Mouse (Mus musculus) liver, embryonic 11.5 days (tissue): ENCODE data around the gene Pld6. TPM values are rescaled to one million over a fixed set of nuclear protein-coding genes. Genes with fewer than 3 reads are reported as not detected.

ENCODE experiments used
- ATAC-seq: fragments of 200-750 bp; cut with Nextera tagmentation; replicated peaks from 2 replicates; pipeline ENCODE4 v1.8.0; 2017; ENCODE audit warnings: moderate number of reproducible peaks, mild to moderate bottlenecking, moderate TSS enrichment, moderate library complexity; ENCODE audit not compliant: low FRiP score
- DNase-seq: peaks from one replicate; pipeline ENCODE4 v3.0.0-alpha.2; 2017; ENCODE audit warnings: low spot score
- H3K27ac ChIP-seq: fragments of 300-500 bp; sonication (generic); 2 replicates; pipeline ENCODE4 v1.5.1; 2014; ENCODE audit warnings: mild to moderate bottlenecking, low read depth, low read length, control low read depth
- H3K27me3 ChIP-seq: fragments of 300-500 bp; sonication (generic); replicated peaks from 2 replicates; pipeline ENCODE4 v1.6.1; 2014; ENCODE audit warnings: low read length, mixed read lengths; ENCODE audit not compliant: control insufficient read depth, insufficient read depth
- H3K36me3 ChIP-seq: fragments of 300-500 bp; sonication (generic); 2 replicates; pipeline ENCODE4 v1.6.1; 2014; ENCODE audit warnings: mild to moderate bottlenecking, low read length, moderate library complexity, mixed read lengths; ENCODE audit not compliant: control insufficient read depth, insufficient read depth
- H3K4me1 ChIP-seq: fragments of 300-500 bp; sonication (generic); replicated peaks from 2 replicates; pipeline ENCODE4 v1.6.1; 2014; ENCODE audit warnings: low read length, mixed read lengths; ENCODE audit not compliant: control insufficient read depth, insufficient read depth
- H3K4me2 ChIP-seq: fragments of 300-500 bp; sonication (generic); 2 replicates; pipeline ENCODE4 v1.6.1; 2014; ENCODE audit warnings: mild to moderate bottlenecking, control low read depth, moderate library complexity
- H3K4me3 ChIP-seq: fragments of 300-500 bp; sonication (generic); 2 replicates; pipeline ENCODE4 v1.5.1; 2014; ENCODE audit warnings: low read depth, low read length, control low read depth
- H3K9ac ChIP-seq: fragments of 300-500 bp; sonication (generic); 2 replicates; pipeline ENCODE4 v1.6.1; 2014; ENCODE audit warnings: low read depth, low read length, control low read depth
- H3K9me3 ChIP-seq: fragments of 300-500 bp; sonication (generic); 2 replicates; pipeline ENCODE4 v1.6.1; 2016; ENCODE audit warnings: low read length, inconsistent platforms, mixed read lengths; ENCODE audit not compliant: control insufficient read depth
- WGBS: fragments of 180-500 bp; shearing (Covaris S2); extraction: QIAGEN DNeasy Blood & Tissue Kit; methylation state at CpG from one replicate; pipeline ENCODE4 v1.1.7; 2014; 5-methylcytosine and 5-hydroxymethylcytosine counted together
- polyA plus RNA-seq: library from polyadenylated mRNA; unstranded; fragments of >200 nt; fragmentation: Nextera tagmentation; extraction: Ambion mirVana; gene quantifications from 2 replicates; pipeline ENCODE4 v1.2.1, GENCODE M21; 2014

The Pld6 gene
- polyA plus RNA-seq, 1 experiment from 2014 or later = 1.8 TPM

DNA sequence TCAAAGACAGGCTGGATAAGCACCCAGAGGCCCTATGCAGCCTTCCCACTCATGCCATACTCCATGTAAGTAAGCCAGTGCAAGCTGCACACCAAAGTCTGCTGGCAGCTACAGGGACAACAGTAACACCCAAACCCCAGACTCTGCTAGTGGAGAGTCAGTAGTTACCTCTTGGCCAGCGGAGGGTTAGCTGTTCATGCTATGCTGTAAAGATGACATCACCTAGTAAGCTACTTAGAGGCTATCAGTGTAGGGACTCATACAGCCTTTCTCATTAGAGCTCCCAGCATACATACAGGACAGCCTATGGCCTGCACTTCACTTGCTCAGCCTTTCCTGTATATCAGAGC, 8.6 kb downstream of the Pld6 start:
- no peak overlapping the region for H3K4me3 ChIP-seq
- 82% methylated on average over 1 of the region's 1 CpGs for WGBS
- H3K4me2 ChIP-seq = no peak overlapping the region
- peaks cover 9% of the 10 kb centered on the region for H3K36me3 ChIP-seq
- H3K9me3 ChIP-seq = no peaks in the 10 kb centered on the region
- DNase-seq (no peak), ATAC-seq (0 out of 2 replicates have a peak, but pooled peaks have one; percentile 20)
- no peaks in the 10 kb centered on the region for H3K27me3 ChIP-seq
- H3K27ac ChIP-seq = no peak overlapping the region
- no peaks in the 10 kb centered on the region for H3K4me1 ChIP-seq
- H3K9ac ChIP-seq = no peak overlapping the region

GRCm38 (mm10) chr11:59778181-59778873, 9.1 kb downstream of the Pld6 start:
- no peak overlapping the region for H3K4me2 ChIP-seq
- H3K4me1 ChIP-seq = no peaks in the 10 kb centered on the region
- H3K27ac ChIP-seq = no peak overlapping the region
- H3K9me3 ChIP-seq = no peaks in the 10 kb centered on the region
- DNase-seq (peak; percentile 72), ATAC-seq (peak; percentile 80)
- H3K27me3 ChIP-seq = no peaks in the 10 kb centered on the region
- 52% methylated on average over 9 of the region's 9 CpGs for WGBS
- no peak overlapping the region for H3K9ac ChIP-seq
- H3K36me3 ChIP-seq = peaks cover 12% of the 10 kb centered on the region
- H3K4me3 ChIP-seq = no peak overlapping the region

- no peak overlapping the region for H3K4me2 ChIP-seq
- peaks cover 16% of the 10 kb centered on the region for H3K36me3 ChIP-seq
- no peak for DNase-seq
- no peaks in the 10 kb centered on the region for H3K4me1 ChIP-seq
- no peak overlapping the region for H3K4me3 ChIP-seq
- 87% methylated on average over 5 of the region's 5 CpGs for WGBS
- H3K27me3 ChIP-seq = no peaks in the 10 kb centered on the region
- H3K9me3 ChIP-seq = no peaks in the 10 kb centered on the region
- no peak for ATAC-seq
- no peak overlapping the region for H3K9ac ChIP-seq
- H3K27ac ChIP-seq = no peak overlapping the region
These were observed 10.2 kb downstream of the Pld6 start for GRCm38 (mm10) chr11:59777259-59777658.

DNA sequence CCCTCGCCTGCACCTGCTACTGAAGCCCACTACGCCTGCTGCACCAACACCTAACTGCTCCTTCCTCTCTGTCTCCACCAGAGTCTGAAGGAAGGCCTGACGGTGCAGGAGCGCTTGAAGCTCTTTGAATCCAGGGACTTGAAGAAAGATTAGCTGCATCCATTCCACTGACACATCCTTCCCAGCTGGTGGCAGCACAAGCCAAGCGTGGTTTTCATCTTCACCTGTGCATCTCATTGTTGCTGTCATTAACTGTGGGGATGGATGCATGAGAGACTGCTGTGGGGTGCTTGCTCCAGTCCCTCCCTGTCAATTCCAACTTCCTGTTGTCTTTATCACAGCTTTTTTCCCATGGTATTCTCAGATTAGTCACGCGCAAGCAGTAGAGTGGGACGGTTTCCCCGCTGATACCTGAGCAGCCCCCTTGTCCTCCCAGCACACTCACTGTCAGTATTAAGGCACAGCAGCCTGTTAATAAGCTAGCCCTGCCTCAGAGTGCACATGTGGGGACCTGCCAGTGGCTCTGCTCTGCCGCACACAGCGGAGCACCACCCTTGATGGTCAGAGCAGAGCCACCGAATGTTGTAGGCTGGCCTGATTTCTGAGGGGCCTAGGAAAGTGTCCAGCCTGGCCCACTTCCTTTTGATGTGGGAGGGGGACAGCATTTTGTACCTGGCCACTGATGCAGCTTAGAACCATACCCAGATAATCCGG, 11.9 kb downstream of the Pld6 start:
- H3K9me3 ChIP-seq = no peaks in the 10 kb centered on the region
- WGBS = 90% methylated on average over 13 of the region's 13 CpGs
- no peaks in the 10 kb centered on the region for H3K4me1 ChIP-seq
- no peak overlapping the region for H3K4me2 ChIP-seq
- H3K9ac ChIP-seq = no peak overlapping the region
- peaks cover 31% of the 10 kb centered on the region for H3K36me3 ChIP-seq
- no peak overlapping the region for H3K4me3 ChIP-seq
- H3K27me3 ChIP-seq = no peaks in the 10 kb centered on the region
- ATAC-seq = no peak
- DNase-seq = no peak
- H3K27ac ChIP-seq = no peak overlapping the region

DNA sequence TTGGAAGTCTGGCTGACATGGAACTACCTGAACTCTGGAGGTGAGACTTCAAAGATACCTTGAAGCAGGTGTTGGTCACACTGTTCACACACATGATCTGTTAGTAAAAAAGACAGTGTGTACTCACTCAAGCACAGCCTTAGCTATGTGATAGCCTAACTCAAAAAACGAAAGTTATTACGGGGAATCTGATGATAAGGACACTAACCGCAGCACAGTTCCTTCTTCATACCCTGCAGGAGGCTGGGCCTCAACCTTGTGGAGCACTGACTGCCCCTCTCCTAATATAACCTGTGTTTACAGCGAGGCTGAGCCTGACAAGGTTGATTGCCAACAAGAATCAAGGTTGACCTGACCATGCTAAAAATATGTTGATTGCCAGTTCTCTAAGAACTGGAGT, 12.9 kb downstream of the Pld6 start:
- H3K36me3 ChIP-seq = peaks cover 34% of the 10 kb centered on the region
- WGBS = 76% methylated on average over 4 of the region's 4 CpGs

GRCm38 (mm10) chr11:59772902-59773301, 14.5 kb downstream of the Pld6 start:
- H3K4me3 ChIP-seq = no peak overlapping the region
- 87% methylated on average over 4 of the region's 4 CpGs for WGBS
- ATAC-seq (no peak), DNase-seq (no peak)
- no peak overlapping the region for H3K4me2 ChIP-seq
- no peaks in the 10 kb centered on the region for H3K4me1 ChIP-seq
- no peaks in the 10 kb centered on the region for H3K9me3 ChIP-seq
- peaks cover 37% of the 10 kb centered on the region for H3K36me3 ChIP-seq
- no peak overlapping the region for H3K27ac ChIP-seq
- H3K27me3 ChIP-seq = no peaks in the 10 kb centered on the region
- H3K9ac ChIP-seq = no peak overlapping the region

More for the DNA sequence above, 12.9 kb downstream of the Pld6 start:
- no peaks in the 10 kb centered on the region for H3K4me1 ChIP-seq
- no peak overlapping the region for H3K9ac ChIP-seq
- no peak overlapping the region for H3K27ac ChIP-seq
- H3K27me3 ChIP-seq = no peaks in the 10 kb centered on the region
- H3K4me2 ChIP-seq = no peak overlapping the region
- ATAC-seq (no peak), DNase-seq (no peak)
- no peaks in the 10 kb centered on the region for H3K9me3 ChIP-seq
- H3K4me3 ChIP-seq = no peak overlapping the region

DNA sequence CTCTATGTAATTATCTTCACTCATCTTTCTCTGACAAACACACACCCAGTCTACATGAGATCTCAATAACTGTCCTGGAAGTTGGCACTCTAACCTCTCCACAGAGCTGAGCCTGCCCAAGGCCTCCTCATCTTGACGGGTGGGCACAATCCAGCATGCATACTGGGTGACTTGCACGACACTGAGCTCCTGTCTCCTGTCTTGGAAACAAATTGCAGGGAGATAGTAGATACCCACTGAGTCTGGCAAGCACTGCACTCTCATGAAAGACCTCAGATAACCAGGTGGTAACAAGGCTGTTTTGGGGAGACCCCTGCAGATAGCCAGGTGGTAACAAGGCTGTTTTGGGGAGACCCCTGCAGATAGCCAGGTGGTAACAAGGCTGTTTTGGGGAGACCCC, 15.2 kb downstream of the Pld6 start:
- 88% methylated on average over 2 of the region's 2 CpGs for WGBS
- peaks cover 35% of the 10 kb centered on the region for H3K36me3 ChIP-seq
- no peak overlapping the region for H3K9ac ChIP-seq
- ATAC-seq = no peak
- H3K4me1 ChIP-seq = no peaks in the 10 kb centered on the region
- no peak for DNase-seq
- no peak overlapping the region for H3K4me3 ChIP-seq
- no peak overlapping the region for H3K4me2 ChIP-seq
- H3K27ac ChIP-seq = no peak overlapping the region; the same call in 1 of the 2 replicates
- no peaks in the 10 kb centered on the region for H3K27me3 ChIP-seq
- no peaks in the 10 kb centered on the region for H3K9me3 ChIP-seq

- H3K36me3 ChIP-seq = peaks cover 36% of the 10 kb centered on the region
- no peaks in the 10 kb centered on the region for H3K4me1 ChIP-seq
These were observed 16.7 kb downstream of the Pld6 start for GRCm38 (mm10) chr11:59770753-59771152.

DNA sequence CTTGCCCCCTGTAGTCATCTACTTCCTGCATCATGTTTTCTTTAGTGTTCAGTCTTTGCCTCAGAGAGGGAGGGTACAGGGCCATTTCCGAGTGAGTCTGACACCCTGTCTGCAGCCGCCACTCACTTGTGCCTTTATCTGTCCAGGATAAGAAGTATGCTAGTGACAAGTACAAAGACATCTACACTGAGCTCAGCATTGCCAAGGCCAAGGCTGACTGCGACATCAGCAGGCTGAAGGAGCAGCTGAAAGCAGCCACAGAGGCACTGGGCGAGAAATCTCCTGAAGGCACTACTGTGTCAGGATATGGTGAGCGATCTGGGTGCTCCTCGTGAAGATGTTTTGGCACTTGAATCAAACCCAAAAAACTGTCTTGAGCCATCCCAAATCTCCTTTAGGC, 17.7 kb downstream of the Pld6 start:
- WGBS = 75% methylated on average over 6 of the region's 6 CpGs

More at GRCm38 (mm10) chr11:59770753-59771152, 16.7 kb downstream of the Pld6 start:
- Histone ChIP-seq H3K9me3 (no peaks in the 10 kb centered on the region), H3K27ac (no peak overlapping the region), H3K27me3 (no peaks in the 10 kb centered on the region), H3K4me2 (no peak overlapping the region), H3K4me3 (no peak overlapping the region), H3K9ac (no peak overlapping the region)
- no peak for DNase-seq
- ATAC-seq = no peak
- 61% methylated on average over 7 of the region's 7 CpGs for WGBS

More for the DNA sequence above, 17.7 kb downstream of the Pld6 start:
- Histone ChIP-seq H3K36me3 (peaks cover 39% of the 10 kb centered on the region), H3K4me2 (no peak overlapping the region), H3K9ac (no peak overlapping the region), H3K27ac (no peak overlapping the region), H3K9me3 (no peaks in the 10 kb centered on the region), H3K4me3 (no peak overlapping the region), H3K27me3 (no peaks in the 10 kb centered on the region), H3K4me1 (no peaks in the 10 kb centered on the region)
- ATAC-seq (no peak), DNase-seq (no peak)
